Mouse (Mus musculus) splenic B cell, adult 2 months (primary cell): ENCODE data around the gene Carmil1.
"Not testable (repeated sequence)": the region's sequence is repeated elsewhere in the genome, so short reads cannot be mapped to it uniquely, and the experiment has no call there.

Experiments
- DNase-seq: peaks from one replicate; pipeline ENCODE4 v3.0.0-alpha.2; 2011; ENCODE audit warnings: low read depth, low spot score
- H3K27me3 ChIP-seq: 2 replicates; pipeline ENCODE4 v1.6.1; 2012; ENCODE audit warnings: mild to moderate bottlenecking, low read length, moderate library complexity, mixed read lengths; ENCODE audit not compliant: control insufficient read depth, poor library complexity, insufficient read depth, severe bottlenecking
- H3K36me3 ChIP-seq: 2 replicates; pipeline ENCODE4 v1.6.1; 2012; ENCODE audit warnings: mild to moderate bottlenecking, low read length, moderate library complexity, mixed read lengths; ENCODE audit not compliant: control insufficient read depth, poor library complexity, insufficient read depth, severe bottlenecking

The Carmil1 gene

GRCm38 (mm10) chr13:24131319-24131718 lies 149.3 kb downstream of the Carmil1 start:
- no peaks in the 10 kb centered on the region for H3K36me3 ChIP-seq
- no peak for DNase-seq
- no peaks in the 10 kb centered on the region for H3K27me3 ChIP-seq

- Histone ChIP-seq H3K27me3 (no peaks in the 10 kb centered on the region), H3K36me3 (no peaks in the 10 kb centered on the region)
- no peak for DNase-seq
These were observed 149.9 kb downstream of the Carmil1 start for GRCm38 (mm10) chr13:24130741-24131140.

GRCm38 (mm10) chr13:24128731-24129130 lies 151.9 kb downstream of the Carmil1 start:
- H3K27me3 ChIP-seq, result no peaks in the 10 kb centered on the region
- H3K36me3 ChIP-seq, result no peaks in the 10 kb centered on the region
- DNase-seq, result no peak

GRCm38 (mm10) chr13:24125865-24126264 lies 154.7 kb downstream of the Carmil1 start:
- DNase-seq, result no peak
- Histone ChIP-seq H3K27me3 (no peaks in the 10 kb centered on the region), H3K36me3 (no peaks in the 10 kb centered on the region)

GRCm38 (mm10) chr13:24117181-24117812 lies 163.3 kb downstream of the Carmil1 start:
- peaks cover 1% of the 10 kb centered on the region; the same call in 1 of the 2 replicates for H3K36me3 ChIP-seq
- no peaks in the 10 kb centered on the region for H3K27me3 ChIP-seq
- DNase-seq, result no peak

- peaks cover 1% of the 10 kb centered on the region; the same call in 1 of the 2 replicates for H3K36me3 ChIP-seq
- H3K27me3 ChIP-seq, result no peaks in the 10 kb centered on the region
- DNase-seq, result peak; percentile 77
These were observed 167.8 kb downstream of the Carmil1 start for GRCm38 (mm10) chr13:24112689-24113348.

- no peak for DNase-seq
- H3K36me3 ChIP-seq, result peaks cover 1% of the 10 kb centered on the region; the same call in 1 of the 2 replicates
- no peaks in the 10 kb centered on the region for H3K27me3 ChIP-seq
These were observed 170.3 kb downstream of the Carmil1 start for GRCm38 (mm10) chr13:24110329-24110728.

GRCm38 (mm10) chr13:24108282-24108681 lies 172.3 kb downstream of the Carmil1 start:
- DNase-seq, result no peak
- no peaks in the 10 kb centered on the region for H3K36me3 ChIP-seq
- no peaks in the 10 kb centered on the region for H3K27me3 ChIP-seq

- H3K36me3 ChIP-seq, result no peaks in the 10 kb centered on the region
- no peak for DNase-seq
These were observed 173.5 kb downstream of the Carmil1 start for GRCm38 (mm10) chr13:24107058-24107457.

GRCm38 (mm10) chr13:24105838-24106237 lies 174.8 kb downstream of the Carmil1 start:
- H3K36me3 ChIP-seq, result no peaks in the 10 kb centered on the region
- DNase-seq, result no peak

More at GRCm38 (mm10) chr13:24107058-24107457, 173.5 kb downstream of the Carmil1 start:
- no peaks in the 10 kb centered on the region for H3K27me3 ChIP-seq

GRCm38 (mm10) chr13:24105340-24105669 lies 175.3 kb downstream of the Carmil1 start:
- H3K27me3 ChIP-seq, result no peaks in the 10 kb centered on the region
- no peak for DNase-seq

More at GRCm38 (mm10) chr13:24105838-24106237, 174.8 kb downstream of the Carmil1 start:
- H3K27me3 ChIP-seq, result no peaks in the 10 kb centered on the region

GRCm38 (mm10) chr13:24104611-24105339 lies 175.8 kb downstream of the Carmil1 start:
- DNase-seq, H3K27me3 ChIP-seq, H3K36me3 ChIP-seq: not testable (repeated sequence)

More at GRCm38 (mm10) chr13:24105340-24105669, 175.3 kb downstream of the Carmil1 start:
- 0 out of 2 replicates have a peak, but pooled peaks cover 2% of the 10 kb centered on the region for H3K36me3 ChIP-seq

GRCm38 (mm10) chr13:24104016-24104415 lies 176.6 kb downstream of the Carmil1 start:
- DNase-seq, result peak; percentile 18
- Histone ChIP-seq H3K27me3 (no peaks in the 10 kb centered on the region), H3K36me3 (0 out of 2 replicates have a peak, but pooled peaks cover 2% of the 10 kb centered on the region)

GRCm38 (mm10) chr13:24103152-24103551 lies 177.4 kb downstream of the Carmil1 start:
- Histone ChIP-seq H3K36me3 (0 out of 2 replicates have a peak, but pooled peaks cover 2% of the 10 kb centered on the region), H3K27me3 (no peaks in the 10 kb centered on the region)
- DNase-seq, result no peak

- no peak for DNase-seq
- H3K27me3 ChIP-seq, result no peaks in the 10 kb centered on the region
- H3K36me3 ChIP-seq, result 0 out of 2 replicates have a peak, but pooled peaks cover 2% of the 10 kb centered on the region
These were observed 178.3 kb downstream of the Carmil1 start for GRCm38 (mm10) chr13:24102256-24102655.
